Mouse (Mus musculus): ENCODE measurements around the gene Lta.

The Lta gene

DNA sequence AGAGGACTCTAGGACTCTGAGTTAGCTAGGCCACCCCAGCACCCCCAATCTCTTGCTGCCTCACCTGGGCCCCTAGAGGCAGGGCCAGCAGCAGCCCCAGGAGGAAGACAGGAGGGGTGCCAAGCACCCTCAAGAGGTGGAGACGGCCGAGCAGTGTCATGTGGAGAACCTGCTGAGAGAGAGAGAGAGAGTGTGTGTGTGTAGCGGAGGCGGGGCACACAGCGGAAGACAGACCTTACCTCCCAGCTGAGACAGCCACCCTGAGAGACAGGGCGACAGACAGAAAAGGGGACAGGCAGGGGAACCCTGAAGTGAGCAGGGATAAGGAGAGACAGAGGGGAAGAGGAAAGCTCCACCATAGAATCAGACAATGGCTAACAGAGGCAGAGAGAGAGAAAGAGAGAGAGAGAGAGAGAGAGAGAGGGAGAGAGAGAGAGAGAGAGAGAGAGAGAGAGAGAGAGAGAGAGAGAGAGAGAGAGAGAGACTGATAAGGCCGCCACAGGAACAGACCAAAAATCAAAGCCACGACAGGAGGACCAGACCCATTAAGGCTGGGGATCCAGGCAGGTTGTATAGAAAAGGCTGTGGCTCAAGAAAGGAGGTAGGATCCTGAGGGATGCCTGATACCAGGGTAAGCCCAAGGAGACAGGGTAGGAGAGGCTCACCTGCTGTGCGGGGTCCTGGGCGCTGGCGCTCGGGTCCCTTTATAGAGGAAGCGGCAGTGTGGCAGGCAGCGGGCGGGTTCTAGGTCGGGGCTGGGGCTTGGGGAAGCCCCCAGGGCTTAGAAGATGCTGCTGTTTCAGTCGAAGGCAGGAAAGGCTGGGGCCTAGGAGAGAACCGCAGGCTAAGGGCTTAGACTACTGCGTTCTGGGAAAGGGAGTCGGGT lies at the start of gene Lta:
Gene Lta, minus strand, starts transcription at position 858 of the 886 bp plus-strand sequence.
- DNase-seq, result no peak

- peak; percentile 63 for DNase-seq
Measured at GRCm38 (mm10) chr17:35254241-35255098, 49.3 kb upstream of the Lta start.

GRCm38 (mm10) chr17:35253293-35254093 lies 48.3 kb upstream of the Lta start:
- DNase-seq, result peak; percentile 2

- DNase-seq, result peak; percentile 6
Measured at GRCm38 (mm10) chr17:35252619-35253292, 47.6 kb upstream of the Lta start.

GRCm38 (mm10) chr17:35251981-35252380 lies 46.8 kb upstream of the Lta start:
- no peak for DNase-seq

DNA sequence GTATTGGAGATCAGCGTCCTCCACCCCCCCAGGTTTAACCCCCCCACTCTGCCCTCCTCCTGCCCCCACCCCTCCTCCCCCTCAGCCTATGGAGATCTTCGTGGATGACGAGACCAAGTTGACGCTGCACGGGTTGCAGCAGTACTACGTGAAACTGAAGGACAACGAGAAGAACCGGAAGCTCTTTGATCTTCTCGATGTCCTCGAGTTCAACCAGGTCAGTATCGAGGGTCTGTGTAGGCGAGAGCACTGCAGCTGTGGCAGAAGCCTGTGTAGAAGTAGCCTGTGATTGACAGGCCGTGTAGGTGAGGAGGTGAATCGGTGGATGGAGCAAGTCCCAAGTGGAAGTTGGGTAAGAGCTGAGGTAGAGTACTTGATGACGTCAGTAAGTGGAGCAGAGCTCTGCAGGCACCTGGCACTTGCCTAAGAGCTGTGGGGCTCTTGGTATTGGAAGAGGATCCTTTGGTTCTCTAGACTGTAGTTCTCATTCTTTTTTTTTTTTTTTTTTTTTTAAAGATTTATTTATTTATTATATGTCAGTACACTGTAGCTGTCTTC lies 46.1 kb upstream of the Lta start:
- no peak for DNase-seq

DNA sequence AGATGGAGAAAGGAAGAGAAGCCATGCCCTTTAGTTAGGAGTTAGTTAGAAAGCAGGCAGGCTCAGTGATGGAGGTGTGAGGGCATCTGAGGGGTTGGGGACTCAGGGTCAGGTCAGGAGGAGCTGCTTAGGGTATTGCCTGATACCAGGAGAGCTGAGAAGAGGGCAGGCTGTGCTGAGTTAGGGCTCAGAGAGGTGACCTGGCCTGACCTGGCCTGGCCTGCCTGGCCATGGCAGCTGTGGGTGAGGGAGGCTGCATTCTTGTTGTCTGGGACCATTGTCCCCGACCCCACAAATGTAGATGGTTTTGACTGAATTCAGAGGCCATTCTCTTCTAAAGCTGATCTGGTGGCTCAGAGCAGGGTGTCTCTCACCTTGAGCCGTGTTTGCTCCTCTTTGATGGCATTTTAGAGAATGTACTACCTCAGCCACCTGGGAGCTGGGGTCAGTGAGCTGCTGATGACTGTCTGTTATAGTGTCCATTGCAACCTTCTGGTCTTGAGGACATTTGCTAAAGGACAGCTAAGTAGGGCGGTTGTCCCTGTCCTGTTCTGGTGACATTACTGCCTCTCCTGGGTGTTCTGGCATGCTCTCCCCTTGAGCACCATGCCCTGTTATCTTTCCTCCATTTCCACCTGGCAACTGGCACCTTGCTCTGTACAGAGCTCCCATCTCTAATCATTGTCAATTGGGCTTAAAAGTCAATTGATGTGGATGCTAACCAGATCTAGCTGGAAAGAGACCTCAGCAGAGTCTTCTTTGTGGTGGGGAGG lies 45.4 kb upstream of the Lta start:
- peak; percentile 6 for DNase-seq

DNA sequence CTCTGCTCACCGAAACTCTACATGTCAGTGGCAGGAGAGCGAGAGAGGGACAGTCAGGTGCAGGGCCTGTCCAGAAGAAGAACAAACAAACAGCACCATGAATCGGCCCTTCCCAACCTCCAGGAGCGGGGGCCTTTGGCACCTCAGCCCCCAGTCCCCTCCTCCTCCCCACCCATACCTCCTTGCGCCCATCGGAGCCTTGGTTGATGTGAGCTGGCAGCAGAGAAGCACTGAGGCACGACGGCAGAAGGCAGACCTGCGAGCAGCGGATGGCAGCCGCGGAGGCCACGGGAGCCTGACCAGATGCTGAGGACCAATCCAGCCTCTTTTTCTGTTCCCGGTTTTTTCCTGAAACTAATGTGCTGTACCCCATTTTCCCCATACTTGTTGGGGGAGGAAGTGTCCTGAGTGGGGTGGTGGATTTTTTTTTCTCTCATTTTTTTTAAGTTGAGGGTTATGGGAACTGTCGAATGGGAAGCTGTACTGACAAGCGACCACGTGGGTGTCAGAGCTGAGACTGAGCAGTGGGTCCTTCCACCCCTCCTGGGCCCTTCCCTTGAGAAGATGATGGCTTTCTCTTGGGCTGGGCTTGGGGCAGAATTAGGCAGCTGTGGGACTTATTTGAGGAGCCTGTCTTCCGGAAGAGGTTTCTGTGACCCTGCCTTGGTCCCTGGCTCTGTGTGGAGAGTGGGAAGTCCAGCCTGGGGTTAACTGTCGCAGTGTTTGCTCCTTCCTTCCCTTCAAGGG lies 44.5 kb upstream of the Lta start:
- DNase-seq, result no peak

DNA sequence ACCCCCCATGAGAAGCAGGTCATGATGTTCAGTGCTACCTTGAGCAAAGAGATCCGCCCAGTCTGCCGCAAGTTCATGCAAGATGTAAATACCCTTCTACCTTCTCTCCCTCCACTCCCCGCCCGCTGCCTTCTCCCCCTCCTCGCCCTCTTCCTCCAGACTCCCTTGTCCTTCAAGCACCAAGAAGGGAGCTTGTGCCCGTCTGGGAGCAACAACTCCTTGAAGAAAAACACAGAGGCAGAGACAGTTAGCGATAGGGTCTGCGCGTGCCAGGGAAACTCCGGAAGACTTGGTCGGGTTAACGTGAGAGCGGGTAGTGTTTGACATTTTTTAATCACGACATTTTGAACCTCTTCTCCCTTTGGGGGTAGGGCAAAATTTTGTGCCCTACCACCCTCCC lies 43.8 kb upstream of the Lta start:
- no peak for DNase-seq

DNA sequence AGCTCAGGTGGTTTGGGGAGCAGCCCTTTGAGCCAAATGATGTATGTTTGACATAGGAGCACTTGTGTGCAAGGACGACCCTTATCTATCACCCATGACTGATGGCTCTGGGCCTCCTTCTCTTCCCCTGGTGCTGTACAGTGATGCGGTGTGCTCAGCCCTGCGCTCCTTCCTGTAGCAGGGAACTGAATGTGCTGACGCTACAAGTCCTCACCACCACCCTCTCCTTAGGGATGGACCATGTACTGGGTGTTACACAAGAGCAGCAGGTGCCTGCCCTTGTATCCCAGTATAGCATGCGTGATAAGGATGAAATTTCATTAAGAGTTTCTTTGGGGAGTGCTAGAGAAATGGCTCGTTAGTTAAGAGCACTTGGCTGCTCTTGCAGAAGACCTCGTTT lies 42.0 kb upstream of the Lta start:
- peak; percentile 64 for DNase-seq

DNA sequence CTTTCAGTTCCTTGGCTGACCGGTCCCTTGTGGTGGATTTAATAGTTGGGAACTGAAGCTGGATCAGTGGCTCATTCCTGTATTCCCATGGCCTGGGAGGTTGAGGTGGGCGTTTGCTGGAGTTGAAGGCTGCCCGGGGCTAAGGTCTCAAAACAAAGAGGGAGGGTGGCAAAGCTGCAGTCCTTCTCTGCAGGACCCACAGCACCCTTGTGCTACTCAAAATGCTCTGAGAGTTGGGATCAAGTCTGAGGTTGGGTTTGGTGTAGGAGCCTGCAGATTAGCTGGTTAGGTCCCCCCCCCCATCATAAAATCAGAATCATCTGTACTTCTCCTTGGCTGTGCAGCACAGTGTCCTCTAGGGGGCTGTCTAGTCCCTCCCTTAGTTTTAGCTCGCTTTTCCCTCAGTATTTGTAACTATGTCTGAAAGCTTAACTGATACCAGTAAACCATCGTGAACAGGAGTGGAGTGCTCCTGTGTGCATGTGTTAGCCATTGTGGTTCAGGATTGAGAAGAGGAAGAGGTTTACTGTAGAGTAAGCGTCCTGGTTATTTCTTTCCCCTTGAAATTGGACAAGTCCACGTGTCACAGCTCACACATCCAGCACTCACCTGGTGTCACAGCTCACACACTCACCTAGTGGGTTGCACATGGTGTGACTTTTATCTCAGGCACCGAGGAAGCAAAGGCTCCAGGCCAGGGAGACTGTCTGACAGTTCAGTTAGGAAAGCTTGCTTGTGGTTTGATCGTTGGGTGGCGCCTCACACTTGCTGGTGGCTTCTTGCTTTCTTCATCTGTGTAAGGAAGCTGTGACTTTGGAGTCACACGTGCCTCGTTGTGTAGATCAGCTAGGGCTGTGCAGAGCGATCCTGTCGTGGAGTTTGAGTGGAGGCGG lies 40.8 kb upstream of the Lta start:
- no peak for DNase-seq

- DNase-seq, result peak; percentile 58
Measured at GRCm38 (mm10) chr17:35244999-35245398, 39.8 kb upstream of the Lta start.

- peak; percentile 55 for DNase-seq
Measured at GRCm38 (mm10) chr17:35243086-35243485, 37.9 kb upstream of the Lta start.

- DNase-seq, result peak; percentile 45
Measured at GRCm38 (mm10) chr17:35242015-35242941, 37.1 kb upstream of the Lta start.

- DNase-seq, result peak; percentile 96
Measured at GRCm38 (mm10) chr17:35241305-35242014, 36.3 kb upstream of the Lta start, which contains the start of gene Ddx39b. Gene Ddx39b, plus strand, starts transcription at chr17:35241746.

GRCm38 (mm10) chr17:35240384-35241304 lies 35.5 kb upstream of the Lta start:
- peak; percentile 69 for DNase-seq

Measured in kidney, adult 11 months (tissue).